Mouse (Mus musculus): ENCODE measurements around the gene Tuba1a. TPM values are rescaled to one million over a fixed set of nuclear protein-coding genes. Genes with fewer than 3 reads are reported as not detected.
"Not testable (repeated sequence)": the region's sequence is repeated elsewhere in the genome, so short reads cannot be mapped to it uniquely, and the experiment has no call there.

Tuba1a gene
- polyA plus RNA-seq, 1 experiment from 2014 or later: 460 TPM

- Histone ChIP-seq H3K27ac (no peak overlapping the region), H3K4me1 (replicated peaks; ENCODE audit: insufficient read depth, low read length) (peaks cover 5% of the 10 kb centered on the region; the same call in 1 of the 2 replicates), H3K9me3 (replicated peaks; ENCODE audit: low read length) (no peaks in the 10 kb centered on the region), H3K27me3 (ENCODE audit: insufficient read depth, low read length) (no peaks in the 10 kb centered on the region), H3K4me3 (replicated peaks; ENCODE audit: low read depth, low read length) (no peak overlapping the region), H3K36me3 (ENCODE audit: insufficient read depth, low read length) (peaks cover 13% of the 10 kb centered on the region), H3K9ac (ENCODE audit: low read depth, low read length) (no peak overlapping the region), H3K4me2 (ENCODE audit: low read length) (no peak overlapping the region)
- peak; percentile 65; the same call in 1 of the 2 replicates for ATAC-seq (replicated peaks; ENCODE audit: low FRiP score, low read depth)
- DNase-seq (ENCODE audit: low spot score): peak; percentile 94
- TF ChIP-seq CTCF (IDR thresholded peaks at IDR 0.05; ENCODE audit: low read depth): peak; percentile 94
- WGBS: 10% methylated on average over 13 of the region's 13 CpGs
These were observed 24.8 kb downstream of the Tuba1a start for GRCm38 (mm10) chr15:98928598-98929240.

DNA sequence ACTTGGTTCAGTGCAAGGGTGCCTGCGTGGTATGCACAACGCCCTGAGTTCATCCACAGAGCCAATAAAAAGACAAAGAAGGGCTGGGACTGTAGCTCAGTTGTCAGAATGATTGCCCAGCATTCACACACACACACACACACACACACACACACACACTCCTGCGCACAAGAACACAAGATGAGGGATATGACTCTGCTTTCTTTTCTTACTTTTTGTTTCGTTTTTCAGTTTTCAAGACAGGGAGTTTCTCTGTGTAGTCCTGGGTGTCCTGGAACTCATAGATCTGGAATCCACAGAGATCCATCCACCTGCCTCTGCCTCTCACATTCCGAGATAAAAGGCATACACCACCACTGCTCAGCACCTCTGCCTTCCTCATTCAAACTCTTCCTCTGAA, 25.9 kb downstream of the Tuba1a start:
- Histone ChIP-seq H3K9me3 (replicated peaks; ENCODE audit: low read length) (no peaks in the 10 kb centered on the region), H3K9ac (ENCODE audit: low read depth, low read length) (no peak overlapping the region), H3K4me1 (replicated peaks; ENCODE audit: insufficient read depth, low read length) (peaks cover 5% of the 10 kb centered on the region; the same call in 1 of the 2 replicates), H3K4me2 (ENCODE audit: low read length) (no peak overlapping the region), H3K36me3 (ENCODE audit: insufficient read depth, low read length) (peaks cover 13% of the 10 kb centered on the region), H3K27me3 (ENCODE audit: insufficient read depth, low read length) (no peaks in the 10 kb centered on the region), H3K4me3 (replicated peaks; ENCODE audit: low read depth, low read length) (no peak overlapping the region), H3K27ac (no peak overlapping the region)
- DNase-seq (ENCODE audit: low spot score) (no peak), ATAC-seq (replicated peaks; ENCODE audit: low FRiP score, low read depth) (no peak)
- 80% methylated on average over 5 of the region's 5 CpGs for WGBS
- no peak for TF ChIP-seq CTCF (IDR thresholded peaks at IDR 0.05; ENCODE audit: low read depth)

GRCm38 (mm10) chr15:98924682-98925081, 28.8 kb downstream of the Tuba1a start:
- ATAC-seq (replicated peaks; ENCODE audit: low FRiP score, low read depth) (no peak), DNase-seq (ENCODE audit: low spot score) (no peak)
- Histone ChIP-seq H3K4me3 (replicated peaks; ENCODE audit: low read depth, low read length) (no peak overlapping the region), H3K27me3 (ENCODE audit: insufficient read depth, low read length) (no peaks in the 10 kb centered on the region), H3K9me3 (replicated peaks; ENCODE audit: low read length) (no peaks in the 10 kb centered on the region), H3K36me3 (ENCODE audit: insufficient read depth, low read length) (no peaks in the 10 kb centered on the region), H3K27ac (no peak overlapping the region), H3K9ac (ENCODE audit: low read depth, low read length) (no peak overlapping the region), H3K4me2 (ENCODE audit: low read length) (no peak overlapping the region), H3K4me1 (replicated peaks; ENCODE audit: insufficient read depth, low read length) (peaks cover 5% of the 10 kb centered on the region; the same call in 1 of the 2 replicates)
- TF ChIP-seq CTCF (IDR thresholded peaks at IDR 0.05; ENCODE audit: low read depth): no peak
- 80% methylated on average over 3 of the region's 3 CpGs for WGBS

DNA sequence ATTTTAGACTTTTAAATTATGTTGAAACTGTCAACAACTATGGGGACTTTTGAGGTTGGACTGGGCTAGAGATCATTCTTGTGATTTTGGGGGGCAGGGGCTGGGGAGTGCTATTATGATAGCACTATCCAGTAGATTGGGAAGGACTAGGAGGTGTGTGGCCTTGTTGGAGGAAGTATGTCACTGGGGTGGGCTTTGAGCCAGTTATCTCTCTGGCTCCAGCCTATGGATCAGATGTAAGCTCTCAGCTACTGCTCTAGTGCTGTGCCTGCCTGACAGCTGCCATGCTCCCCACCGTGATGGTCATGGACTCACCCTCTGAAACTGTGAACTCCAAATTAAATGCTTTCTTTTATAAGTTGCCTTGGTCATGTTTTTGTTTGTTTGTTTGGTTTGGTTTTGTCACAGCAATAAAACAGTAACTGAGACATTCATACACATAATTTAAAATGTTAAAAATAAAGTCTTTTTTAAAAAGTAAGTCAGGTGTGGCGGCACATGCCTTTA, 30.4 kb downstream of the Tuba1a start:
- Histone ChIP-seq H3K4me2 (ENCODE audit: low read length) (no peak overlapping the region), H3K9ac (ENCODE audit: low read depth, low read length) (no peak overlapping the region), H3K9me3 (replicated peaks; ENCODE audit: low read length) (no peaks in the 10 kb centered on the region), H3K4me3 (replicated peaks; ENCODE audit: low read depth, low read length) (no peak overlapping the region), H3K4me1 (replicated peaks; ENCODE audit: insufficient read depth, low read length) (no peaks in the 10 kb centered on the region), H3K27me3 (ENCODE audit: insufficient read depth, low read length) (no peaks in the 10 kb centered on the region), H3K36me3 (ENCODE audit: insufficient read depth, low read length) (no peaks in the 10 kb centered on the region), H3K27ac (no peak overlapping the region)
- DNase-seq (ENCODE audit: low spot score) (no peak), ATAC-seq (replicated peaks; ENCODE audit: low FRiP score, low read depth) (no peak)
- TF ChIP-seq CTCF (IDR thresholded peaks at IDR 0.05; ENCODE audit: low read depth): no peak
- 86% methylated on average over 2 of the region's 2 CpGs for WGBS

- no peak overlapping the region for H3K27ac ChIP-seq
- ATAC-seq (replicated peaks; ENCODE audit: low FRiP score, low read depth) (no peak), DNase-seq (ENCODE audit: low spot score) (no peak)
- H3K4me1 ChIP-seq (replicated peaks; ENCODE audit: insufficient read depth, low read length): no peaks in the 10 kb centered on the region
- H3K36me3 ChIP-seq (ENCODE audit: insufficient read depth, low read length): no peaks in the 10 kb centered on the region
- no peak overlapping the region for H3K4me2 ChIP-seq (ENCODE audit: low read length)
- WGBS: 44% methylated on average over 3 of the region's 3 CpGs
- no peak for TF ChIP-seq CTCF (IDR thresholded peaks at IDR 0.05; ENCODE audit: low read depth)
- H3K27me3 ChIP-seq (ENCODE audit: insufficient read depth, low read length): no peaks in the 10 kb centered on the region
- H3K9me3 ChIP-seq (replicated peaks; ENCODE audit: low read length): no peaks in the 10 kb centered on the region
- no peak overlapping the region for H3K4me3 ChIP-seq (replicated peaks; ENCODE audit: low read depth, low read length)
- H3K9ac ChIP-seq (ENCODE audit: low read depth, low read length): no peak overlapping the region
These were observed 30.9 kb downstream of the Tuba1a start for GRCm38 (mm10) chr15:98922581-98922980.

- DNase-seq (ENCODE audit: low spot score) (no peak), ATAC-seq (replicated peaks; ENCODE audit: low FRiP score, low read depth) (no peak)
- TF ChIP-seq CTCF (IDR thresholded peaks at IDR 0.05; ENCODE audit: low read depth): no peak
- Histone ChIP-seq H3K4me2 (ENCODE audit: low read length) (no peak overlapping the region), H3K4me3 (replicated peaks; ENCODE audit: low read depth, low read length) (no peak overlapping the region), H3K9me3 (replicated peaks; ENCODE audit: low read length) (no peaks in the 10 kb centered on the region), H3K9ac (ENCODE audit: low read depth, low read length) (no peak overlapping the region), H3K27ac (no peak overlapping the region), H3K36me3 (ENCODE audit: insufficient read depth, low read length) (no peaks in the 10 kb centered on the region), H3K4me1 (replicated peaks; ENCODE audit: insufficient read depth, low read length) (peaks cover under 1% of the 10 kb centered on the region; the same call in 1 of the 2 replicates), H3K27me3 (ENCODE audit: insufficient read depth, low read length) (no peaks in the 10 kb centered on the region)
- 89% methylated on average over 5 of the region's 5 CpGs for WGBS
These were observed 32.0 kb downstream of the Tuba1a start for GRCm38 (mm10) chr15:98921510-98921909.

GRCm38 (mm10) chr15:98918499-98918895, 35.0 kb downstream of the Tuba1a start:
- not testable (repeated sequence) for H3K4me1 ChIP-seq (replicated peaks; ENCODE audit: insufficient read depth, low read length); ATAC-seq (replicated peaks; ENCODE audit: low FRiP score, low read depth); H3K9me3 ChIP-seq (replicated peaks; ENCODE audit: low read length); H3K36me3 ChIP-seq (ENCODE audit: insufficient read depth, low read length); H3K27me3 ChIP-seq (ENCODE audit: insufficient read depth, low read length); DNase-seq (ENCODE audit: low spot score)
- Histone ChIP-seq H3K9ac (ENCODE audit: low read depth, low read length) (peak overlapping the region; percentile 33; the same call in 1 of the 2 replicates), H3K4me3 (replicated peaks; ENCODE audit: low read depth, low read length) (peak overlapping the region; percentile 88), H3K4me2 (ENCODE audit: low read length) (peak overlapping the region; percentile 73), H3K27ac (peak overlapping the region; percentile 65)
- WGBS: 22% methylated on average over 8 of the region's 8 CpGs
